Mouse (Mus musculus) liver, embryonic 15.5 days (tissue): Measurements from ENCODE around the gene Tat. TPM values are rescaled to one million over a fixed set of nuclear protein-coding genes. Genes with fewer than 3 reads are reported as not detected.
"Not testable (repeated sequence)": the region's sequence is repeated elsewhere in the genome, so short reads cannot be mapped to it uniquely, and the experiment has no call there.

ENCODE experiments used
- ATAC-seq: fragments of 200-750 bp; cut with Nextera tagmentation; 2 replicates; pipeline ENCODE4 v1.8.0; 2017; ENCODE audit warnings: moderate number of reproducible peaks, mild to moderate bottlenecking, moderate library complexity; ENCODE audit not compliant: insufficient read depth
- H3K27ac ChIP-seq: fragments of 300-500 bp; sonication (generic); replicated peaks from 2 replicates; pipeline ENCODE4 v1.5.1; 2015; ENCODE audit warnings: mild to moderate bottlenecking, inconsistent platforms
- H3K27me3 ChIP-seq: fragments of 300-500 bp; sonication (generic); 2 replicates; pipeline ENCODE4 v1.6.1; 2015; ENCODE audit warnings: mild to moderate bottlenecking, inconsistent platforms
- H3K36me3 ChIP-seq: fragments of 300-500 bp; sonication (generic); replicated peaks from 2 replicates; pipeline ENCODE4 v1.6.1; 2015; ENCODE audit warnings: moderate library complexity, mild to moderate bottlenecking, inconsistent platforms
- H3K4me1 ChIP-seq: fragments of 300-500 bp; sonication (generic); replicated peaks from 2 replicates; pipeline ENCODE4 v1.6.1; 2015; ENCODE audit warnings: inconsistent platforms
- H3K4me2 ChIP-seq: fragments of 300-500 bp; sonication (generic); 2 replicates; pipeline ENCODE4 v1.6.1; 2015; ENCODE audit warnings: moderate library complexity, mild to moderate bottlenecking, inconsistent platforms
- H3K4me3 ChIP-seq: fragments of 300-500 bp; sonication (generic); replicated peaks from 2 replicates; pipeline ENCODE4 v1.5.1; 2015; ENCODE audit warnings: mild to moderate bottlenecking, inconsistent platforms
- H3K9ac ChIP-seq: fragments of 300-500 bp; sonication (generic); 2 replicates; pipeline ENCODE4 v1.6.1; 2015; ENCODE audit warnings: moderate library complexity, mild to moderate bottlenecking, inconsistent platforms
- H3K9me3 ChIP-seq: fragments of 300-500 bp; sonication (generic); replicated peaks from 2 replicates; pipeline ENCODE4 v1.6.1; 2016; ENCODE audit warnings: inconsistent platforms
- WGBS: fragments of 180-500 bp; shearing (Covaris S2); methylation state at CpG from one replicate; pipeline ENCODE4 v1.1.7; 2015; ENCODE audit warnings: mixed read lengths; ENCODE audit not compliant: insufficient replicate concordance; 5-methylcytosine and 5-hydroxymethylcytosine counted together
- polyA plus RNA-seq: library from polyadenylated mRNA; unstranded; fragments of >200 nt; fragmentation: Nextera tagmentation; extraction: Ambion mirVana; gene quantifications from 2 replicates; pipeline ENCODE4 v1.2.1, GENCODE M21; 2015

Gene Tat
- polyA plus RNA-seq, 1 experiment from 2014 or later = 0.25 TPM

DNA sequence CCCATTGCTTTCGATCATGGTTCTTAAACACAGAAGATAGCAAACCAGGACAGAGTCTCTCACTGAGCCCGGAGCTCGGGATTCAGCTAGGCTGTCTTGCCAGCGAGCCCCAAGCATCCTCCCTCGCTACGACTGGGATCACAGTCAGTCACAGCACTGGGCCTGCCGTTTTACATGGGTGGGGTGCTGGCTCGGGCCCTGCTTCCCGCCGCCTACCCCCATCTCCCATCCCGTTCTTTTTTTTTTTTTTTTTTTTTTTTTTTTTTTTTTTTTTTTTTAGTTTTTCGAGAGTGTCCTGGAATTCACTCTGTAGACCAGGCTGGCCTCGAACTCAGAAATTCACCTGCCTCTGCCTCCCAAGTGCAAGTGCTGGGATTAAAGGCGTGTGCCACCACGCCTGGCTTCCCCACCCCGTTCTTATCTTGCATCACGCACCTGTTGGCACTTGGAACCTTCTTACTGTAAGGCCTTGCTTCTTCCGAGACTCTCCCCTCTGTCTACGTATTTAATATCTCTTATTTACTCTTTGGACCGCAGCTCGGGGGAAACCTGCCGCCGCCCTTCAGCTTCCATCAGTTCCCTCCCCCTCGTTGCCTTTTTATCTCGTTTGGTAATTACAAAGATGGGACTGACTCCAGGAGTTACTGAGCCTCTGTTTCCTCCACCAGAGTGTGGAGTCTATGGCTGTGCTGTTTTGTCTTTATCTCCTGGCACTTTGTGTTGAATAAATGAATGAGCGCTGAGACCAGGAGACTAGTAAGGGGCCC lies 18.2 kb downstream of the Tat start:
- no peaks in the 10 kb centered on the region for H3K27me3 ChIP-seq
- no peaks in the 10 kb centered on the region for H3K36me3 ChIP-seq
- 67% methylated on average over 26 of the region's 26 CpGs for WGBS
- H3K4me2 ChIP-seq = no peak overlapping the region
- H3K27ac ChIP-seq = no peak overlapping the region
- no peaks in the 10 kb centered on the region for H3K9me3 ChIP-seq
- H3K9ac ChIP-seq = no peak overlapping the region
- ATAC-seq = no peak
- H3K4me1 ChIP-seq = no peaks in the 10 kb centered on the region
- no peak overlapping the region for H3K4me3 ChIP-seq

DNA sequence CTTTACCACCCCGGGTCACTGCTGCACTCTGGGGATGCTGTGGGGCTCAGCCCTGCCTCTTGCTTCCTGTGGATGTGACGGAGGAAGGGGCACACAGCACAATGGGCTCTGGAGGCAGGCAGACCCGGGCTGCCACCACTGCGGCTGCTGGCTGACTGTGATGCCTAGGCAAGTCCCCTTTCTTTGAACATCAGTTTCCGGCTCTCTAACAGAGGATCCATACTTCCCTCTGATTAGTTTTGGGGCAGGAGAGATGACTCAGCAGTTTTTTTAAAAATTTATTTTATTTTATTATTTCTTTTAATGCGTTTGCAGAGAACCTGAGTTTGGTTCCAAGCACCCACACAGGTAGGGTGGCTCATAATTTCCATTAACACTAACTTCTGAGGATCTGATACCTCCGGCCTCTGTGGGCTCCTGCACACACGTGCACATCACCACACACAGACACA lies 18.8 kb downstream of the Tat start:
- H3K27me3 ChIP-seq = no peaks in the 10 kb centered on the region
- H3K4me1 ChIP-seq = no peaks in the 10 kb centered on the region
- H3K4me2 ChIP-seq = no peak overlapping the region
- 46% methylated on average over 8 of the region's 8 CpGs for WGBS
- no peak overlapping the region for H3K9ac ChIP-seq
- H3K4me3 ChIP-seq = no peak overlapping the region
- no peak for ATAC-seq
- H3K36me3 ChIP-seq = no peaks in the 10 kb centered on the region
- H3K27ac ChIP-seq = no peak overlapping the region
- no peaks in the 10 kb centered on the region for H3K9me3 ChIP-seq

DNA sequence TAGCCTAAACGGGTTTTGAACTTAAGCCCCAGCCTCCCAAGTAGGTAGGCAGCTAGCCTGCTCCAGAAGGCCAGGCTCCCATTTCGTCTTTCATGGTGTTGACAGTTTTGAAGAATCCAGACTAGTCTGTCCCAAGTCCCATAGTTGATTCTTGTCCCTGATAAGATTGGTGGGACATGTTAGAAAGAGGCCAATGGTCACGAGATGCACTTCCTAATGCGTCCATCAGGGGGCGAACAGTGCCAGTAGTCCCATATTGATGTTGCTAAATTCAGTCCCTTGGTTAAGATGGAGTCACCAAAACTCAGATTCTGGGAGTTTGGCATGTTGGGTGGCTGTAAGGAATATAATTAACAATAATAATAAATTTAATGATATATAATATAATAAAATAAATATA lies 20.6 kb downstream of the Tat start:
- H3K36me3 ChIP-seq = no peaks in the 10 kb centered on the region
- no peak overlapping the region for H3K4me2 ChIP-seq
- no peak overlapping the region for H3K4me3 ChIP-seq
- H3K27ac ChIP-seq = no peak overlapping the region
- H3K4me1 ChIP-seq = no peaks in the 10 kb centered on the region
- 25% methylated on average over 5 of the region's 5 CpGs for WGBS
- H3K9ac ChIP-seq = no peak overlapping the region
- H3K9me3 ChIP-seq = no peaks in the 10 kb centered on the region
- no peak for ATAC-seq
- no peaks in the 10 kb centered on the region for H3K27me3 ChIP-seq

DNA sequence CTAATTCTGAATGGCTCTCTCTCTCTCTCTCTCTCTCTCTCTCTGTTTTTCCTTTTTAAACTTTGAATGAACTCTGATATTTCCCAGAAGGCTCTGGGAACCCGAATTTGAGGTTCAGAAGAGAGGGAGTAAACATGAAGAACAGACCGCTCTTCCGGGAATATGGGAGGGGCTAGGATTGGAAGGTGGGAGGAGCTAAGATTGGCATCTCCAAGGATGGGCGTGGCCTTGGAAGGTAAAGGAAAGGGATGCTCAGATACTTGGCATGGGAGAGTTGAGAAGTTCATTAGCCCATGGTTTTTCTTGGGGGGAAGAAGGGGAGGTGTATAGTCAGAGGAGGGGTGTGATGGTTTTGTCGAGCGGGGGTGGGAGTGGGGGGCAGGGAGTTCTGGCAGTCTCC lies 31.8 kb downstream of the Tat start:
- no peak overlapping the region for H3K4me3 ChIP-seq
- H3K27me3 ChIP-seq = no peaks in the 10 kb centered on the region
- no peak overlapping the region for H3K27ac ChIP-seq
- no peak overlapping the region for H3K9ac ChIP-seq
- WGBS = 53% methylated on average over 6 of the region's 6 CpGs
- no peak overlapping the region for H3K4me2 ChIP-seq
- H3K36me3 ChIP-seq = no peaks in the 10 kb centered on the region
- no peak for ATAC-seq
- H3K4me1 ChIP-seq = no peaks in the 10 kb centered on the region
- no peaks in the 10 kb centered on the region for H3K9me3 ChIP-seq

DNA sequence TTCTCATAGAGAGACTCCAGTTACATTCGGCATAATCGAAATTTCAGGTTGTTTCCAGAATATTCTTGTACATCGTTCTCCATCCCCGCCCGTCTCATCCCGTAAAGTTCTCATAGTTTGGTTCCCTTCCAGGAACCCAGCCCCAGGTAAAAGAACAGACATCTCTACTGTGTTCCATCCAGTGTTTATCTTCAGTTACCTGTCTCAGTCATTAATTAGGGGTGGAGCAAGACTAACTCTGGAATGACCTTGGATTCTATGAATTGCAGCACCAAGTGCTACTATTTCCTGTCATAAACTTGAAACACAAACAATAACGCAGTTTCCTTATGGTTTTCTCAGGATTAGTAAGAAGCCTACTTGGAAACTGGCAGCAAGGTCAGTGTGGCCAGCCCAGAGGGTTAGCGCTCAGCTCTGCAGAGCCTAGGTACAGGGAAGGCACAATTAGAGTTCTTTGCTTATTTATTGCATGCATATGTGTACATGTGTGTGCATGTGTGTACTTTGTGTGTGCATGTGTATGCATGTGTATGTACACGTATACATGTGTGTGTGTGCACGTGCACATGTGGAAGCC lies 32.6 kb downstream of the Tat start:
- H3K27me3 ChIP-seq = no peaks in the 10 kb centered on the region
- no peaks in the 10 kb centered on the region for H3K9me3 ChIP-seq
- H3K4me1 ChIP-seq = no peaks in the 10 kb centered on the region
- no peak overlapping the region for H3K27ac ChIP-seq
- no peaks in the 10 kb centered on the region for H3K36me3 ChIP-seq
- WGBS = 73% methylated on average over 10 of the region's 10 CpGs
- ATAC-seq = no peak
- H3K4me2 ChIP-seq = no peak overlapping the region
- no peak overlapping the region for H3K4me3 ChIP-seq
- no peak overlapping the region for H3K9ac ChIP-seq

DNA sequence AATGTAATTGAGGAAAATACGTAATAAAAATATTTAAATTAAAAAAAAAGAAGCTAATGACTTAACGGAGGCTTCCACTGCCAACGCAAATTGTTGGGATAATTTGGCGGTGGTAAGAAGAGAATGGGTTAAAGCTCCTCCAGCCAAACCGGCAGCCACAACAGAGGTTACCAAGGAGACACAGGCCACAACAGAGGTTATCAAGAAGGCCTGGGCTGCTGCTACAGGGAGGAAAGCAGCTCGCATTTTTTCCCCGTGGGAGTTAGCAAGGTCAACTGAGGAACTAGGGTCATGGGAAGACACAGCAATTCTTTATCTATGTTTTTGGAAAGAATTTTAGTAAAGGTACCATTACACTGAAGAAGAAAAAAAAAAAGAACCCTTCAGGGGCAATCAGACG lies 43.5 kb downstream of the Tat start:
- not testable (repeated sequence) for H3K9me3 ChIP-seq, H3K4me2 ChIP-seq, H3K4me1 ChIP-seq, ATAC-seq, H3K27me3 ChIP-seq, H3K9ac ChIP-seq, H3K36me3 ChIP-seq, H3K4me3 ChIP-seq, H3K27ac ChIP-seq
- WGBS = 36% methylated on average over 8 of the region's 8 CpGs

DNA sequence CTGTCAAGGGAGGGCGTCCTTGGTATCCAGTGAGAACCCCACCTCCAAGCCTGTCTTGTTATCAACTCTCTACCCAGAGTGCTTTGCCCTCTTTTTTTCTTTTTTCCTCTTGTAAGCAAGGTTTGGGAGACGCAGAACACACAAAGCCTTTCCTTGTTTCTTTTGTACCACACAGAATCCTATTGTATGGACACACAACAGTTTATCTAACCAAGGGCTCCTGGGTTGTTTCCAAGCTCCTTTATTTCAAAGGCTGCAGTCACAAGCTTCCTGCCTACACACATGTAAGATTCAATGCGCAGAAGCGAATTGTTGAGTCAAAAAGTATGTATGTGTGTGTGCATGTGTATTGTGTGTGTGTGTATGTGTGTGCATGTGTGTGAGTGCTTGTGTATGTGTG lies 44.1 kb downstream of the Tat start:
- H3K9me3 ChIP-seq = no peaks in the 10 kb centered on the region
- no peak overlapping the region for H3K4me3 ChIP-seq
- ATAC-seq = no peak
- H3K27me3 ChIP-seq = no peaks in the 10 kb centered on the region
- H3K36me3 ChIP-seq = no peaks in the 10 kb centered on the region
- 57% methylated on average over 4 of the region's 4 CpGs for WGBS
- H3K27ac ChIP-seq = no peak overlapping the region
- H3K9ac ChIP-seq = no peak overlapping the region
- H3K4me1 ChIP-seq = no peaks in the 10 kb centered on the region
- H3K4me2 ChIP-seq = no peak overlapping the region

DNA sequence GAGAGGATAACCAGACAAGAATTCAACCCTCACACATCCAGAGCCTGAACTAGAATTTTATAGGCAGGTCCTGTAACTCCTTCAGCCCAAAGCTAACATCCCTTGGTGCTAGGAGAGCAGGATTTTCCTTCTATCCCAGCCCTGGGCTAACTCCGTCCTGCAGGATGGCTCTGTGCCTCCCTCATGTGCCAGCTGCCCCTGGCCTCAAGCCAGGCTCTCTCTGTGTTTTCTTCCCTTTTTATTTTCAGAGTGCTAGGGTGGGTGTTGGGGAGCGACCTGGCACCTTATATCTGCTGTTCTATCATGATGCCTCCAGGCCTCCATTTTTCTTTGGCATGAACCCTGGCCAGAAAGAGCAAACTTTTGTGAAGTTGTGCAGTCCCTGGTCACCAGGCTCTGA lies 45.9 kb downstream of the Tat start:
- Histone ChIP-seq H3K27me3 (no peaks in the 10 kb centered on the region), H3K4me2 (no peak overlapping the region), H3K9me3 (no peaks in the 10 kb centered on the region), H3K27ac (no peak overlapping the region), H3K4me3 (no peak overlapping the region), H3K9ac (no peak overlapping the region), H3K36me3 (no peaks in the 10 kb centered on the region), H3K4me1 (no peaks in the 10 kb centered on the region)
- 45% methylated on average over 2 of the region's 2 CpGs for WGBS
- ATAC-seq = no peak

DNA sequence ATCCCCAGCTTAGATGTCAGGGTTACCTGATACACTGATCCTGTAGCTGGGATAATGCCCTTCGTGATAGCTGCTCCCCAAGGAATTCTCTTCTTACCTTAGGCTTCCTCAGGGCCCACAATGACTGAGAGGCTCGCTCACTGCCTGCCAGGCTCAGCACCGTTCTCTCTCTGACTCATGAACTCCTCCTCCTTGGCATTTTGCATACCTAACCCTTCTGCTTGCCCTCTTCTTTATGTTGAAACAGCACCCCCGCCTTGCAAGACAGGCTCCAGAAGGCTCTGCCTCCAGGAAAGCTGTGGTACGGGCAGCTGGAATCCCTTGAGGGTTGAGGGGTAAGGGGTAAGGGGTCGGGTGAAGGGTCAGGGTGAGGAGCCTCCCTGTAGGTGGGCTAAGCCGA lies 49.0 kb downstream of the Tat start:
- H3K27ac ChIP-seq = no peak overlapping the region
- H3K4me2 ChIP-seq = no peak overlapping the region
- no peaks in the 10 kb centered on the region for H3K27me3 ChIP-seq
- ATAC-seq = no peak
- no peaks in the 10 kb centered on the region for H3K9me3 ChIP-seq
- no peaks in the 10 kb centered on the region for H3K4me1 ChIP-seq
- 33% methylated on average over 7 of the region's 7 CpGs for WGBS
- H3K4me3 ChIP-seq = no peak overlapping the region
- H3K9ac ChIP-seq = no peak overlapping the region
- no peaks in the 10 kb centered on the region for H3K36me3 ChIP-seq

DNA sequence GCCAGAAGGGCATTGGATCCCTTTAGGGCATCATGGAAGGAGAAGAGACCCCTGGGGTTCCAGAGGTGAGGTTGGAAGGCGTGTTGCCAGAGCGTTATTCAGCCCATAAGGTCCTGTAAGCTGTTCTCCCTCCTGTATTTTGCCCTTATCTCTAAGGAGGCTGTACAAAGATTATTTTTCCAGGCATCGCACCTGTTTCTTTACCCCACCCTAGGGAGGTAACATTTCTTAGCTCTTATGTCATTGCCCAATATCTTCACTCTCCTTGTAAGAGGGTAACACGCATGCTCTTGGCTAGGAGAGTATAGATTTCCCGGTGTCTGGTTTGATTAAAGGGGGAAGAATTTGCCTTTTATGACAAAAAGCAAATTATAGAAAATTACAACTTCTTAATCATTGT lies 49.4 kb downstream of the Tat start, which contains the start of gene Chst4:
Gene Chst4 (minus strand): TSS at position 82 of the 400 bp plus-strand sequence.
- H3K4me1 ChIP-seq = no peaks in the 10 kb centered on the region
- WGBS = 63% methylated on average over 5 of the region's 5 CpGs
- no peaks in the 10 kb centered on the region for H3K27me3 ChIP-seq
- no peaks in the 10 kb centered on the region for H3K9me3 ChIP-seq
- H3K4me2 ChIP-seq = no peak within 1 kb of the TSS
- ATAC-seq = no peak
- no peaks in the 10 kb centered on the region for H3K36me3 ChIP-seq
- H3K4me3 ChIP-seq = no peak within 1 kb of the TSS
- no peak within 1 kb of the TSS for H3K27ac ChIP-seq
- H3K9ac ChIP-seq = no peak within 1 kb of the TSS

DNA sequence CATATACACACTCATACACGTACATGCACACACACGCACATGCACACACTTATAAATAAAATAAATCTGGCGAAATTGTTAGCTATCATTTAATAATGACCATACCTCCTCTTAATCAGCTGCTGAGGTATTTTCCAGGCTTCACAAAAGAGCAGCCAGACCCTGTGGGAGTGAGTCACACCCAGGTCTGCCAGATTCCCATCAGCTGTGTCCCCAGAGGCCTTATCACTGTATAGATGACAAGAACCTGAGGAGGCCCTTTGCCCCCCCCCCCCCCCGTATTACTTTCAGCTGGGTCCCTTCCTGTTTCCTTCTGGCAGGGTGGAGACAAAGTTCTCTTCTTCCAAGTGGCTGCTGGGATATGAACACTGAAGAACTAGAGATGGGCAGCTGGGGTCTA lies 50.3 kb downstream of the Tat start:
- Histone ChIP-seq H3K36me3 (no peaks in the 10 kb centered on the region), H3K9me3 (no peaks in the 10 kb centered on the region), H3K4me2 (no peak overlapping the region), H3K4me3 (no peak overlapping the region), H3K27ac (no peak overlapping the region), H3K27me3 (no peaks in the 10 kb centered on the region), H3K4me1 (no peaks in the 10 kb centered on the region), H3K9ac (no peak overlapping the region)
- no peak for ATAC-seq
- WGBS = 52% methylated on average over 4 of the region's 4 CpGs
